Mouse (Mus musculus) liver, postnatal 0 days (tissue): ENCODE data around the gene Hba-x. TPM values are rescaled to one million over a fixed set of nuclear protein-coding genes. Genes with fewer than 3 reads are reported as not detected.

ENCODE experiments used
- ATAC-seq: fragments of 200-750 bp; cut with Nextera tagmentation; 2 replicates; pipeline ENCODE4 v1.8.0; 2017; ENCODE audit warnings: mild to moderate bottlenecking, moderate library complexity
- DNase-seq: peaks from one replicate; pipeline ENCODE4 v3.0.0-alpha.2; 2016
- H3K27ac ChIP-seq: fragments of 300-500 bp; sonication (generic); 2 replicates; pipeline ENCODE4 v1.5.1; 2014; ENCODE audit warnings: antibody characterized with exemption, moderate library complexity, mild to moderate bottlenecking, low read depth
- H3K27me3 ChIP-seq: fragments of 300-500 bp; sonication (generic); 2 replicates; pipeline ENCODE4 v1.6.1; 2014; ENCODE audit warnings: low read length, control low read depth, mixed read lengths; ENCODE audit not compliant: insufficient read depth
- H3K36me3 ChIP-seq: fragments of 300-500 bp; sonication (generic); replicated peaks from 2 replicates; pipeline ENCODE4 v1.6.1; 2014; ENCODE audit warnings: mild to moderate bottlenecking, control low read depth, low read length, moderate library complexity, mixed read lengths; ENCODE audit not compliant: insufficient read depth
- H3K4me1 ChIP-seq: fragments of 300-500 bp; sonication (generic); 2 replicates; pipeline ENCODE4 v1.6.1; 2014; ENCODE audit warnings: antibody characterized with exemption, mild to moderate bottlenecking, control low read depth; ENCODE audit not compliant: insufficient read depth
- H3K4me2 ChIP-seq: fragments of 300-500 bp; sonication (generic); 2 replicates; pipeline ENCODE4 v1.6.1; 2014; ENCODE audit warnings: low read depth, mild to moderate bottlenecking, low read length, moderate library complexity, mixed read lengths
- H3K4me3 ChIP-seq: fragments of 300-500 bp; sonication (generic); 2 replicates; pipeline ENCODE4 v1.5.1; 2014; ENCODE audit warnings: low read depth, low read length
- H3K9ac ChIP-seq: fragments of 300-500 bp; sonication (generic); replicated peaks from 2 replicates; pipeline ENCODE4 v1.6.1; 2014; ENCODE audit warnings: mild to moderate bottlenecking, moderate library complexity
- H3K9me3 ChIP-seq: fragments of 300-500 bp; sonication (generic); 2 replicates; pipeline ENCODE4 v1.6.1; 2016; ENCODE audit warnings: mild to moderate bottlenecking, control low read depth, low read length, mixed read lengths
- CTCF ChIP-seq: sonication (generic); IDR thresholded peaks from 2 replicates; pipeline ENCODE4 v1.5.1; 2016; ENCODE audit warnings: antibody characterized with exemption, low read depth
- EP300 ChIP-seq: IDR thresholded peaks from 2 replicates; pipeline ENCODE4 v1.6.1; 2016; ENCODE audit warnings: antibody characterized with exemption, low read depth, mild to moderate bottlenecking
- WGBS: fragments of 180-500 bp; shearing (Covaris S2); extraction: QIAGEN DNeasy Blood & Tissue Kit; methylation state at CpG from one replicate; pipeline ENCODE4 v1.1.7; 2014; ENCODE audit not compliant: insufficient replicate concordance; 5-methylcytosine and 5-hydroxymethylcytosine counted together
- polyA plus RNA-seq: library from polyadenylated mRNA; unstranded; fragments of >200 nt; fragmentation: Nextera tagmentation; extraction: Ambion mirVana; gene quantifications from 2 replicates; pipeline ENCODE4 v1.2.1, GENCODE M21; 2015

The Hba-x gene
- polyA plus RNA-seq, 1 experiment from 2014 or later, result 5.6 TPM

DNA sequence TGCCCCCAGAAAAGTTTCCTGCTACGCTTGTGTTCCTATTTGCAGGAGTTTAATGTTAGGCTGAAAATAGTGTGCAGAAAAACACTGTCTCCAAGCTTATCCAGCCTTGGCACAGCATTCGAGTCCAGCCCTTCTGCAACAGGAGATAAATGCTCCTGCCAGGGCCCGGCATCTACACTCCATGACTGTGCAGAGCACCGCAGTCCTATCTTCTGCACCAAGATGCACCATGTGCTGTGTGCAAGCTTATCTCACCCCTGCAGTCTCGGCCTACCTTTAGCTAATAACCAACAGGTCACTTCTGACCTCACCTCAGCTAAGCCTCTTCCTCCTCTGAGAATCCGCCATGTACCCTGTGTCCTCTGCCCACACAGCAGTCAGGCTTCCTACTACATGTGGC is 30.6 kb upstream of the Hba-x start:
- WGBS, result 60% methylated on average over 6 of the region's 6 CpGs
- peak; percentile 100 for TF ChIP-seq EP300
- no peak for TF ChIP-seq CTCF
- Histone ChIP-seq H3K4me1 (peaks cover 53% of the 10 kb centered on the region), H3K4me3 (no peak overlapping the region), H3K9ac (peak overlapping the region; percentile 68), H3K9me3 (no peaks in the 10 kb centered on the region), H3K27me3 (no peaks in the 10 kb centered on the region), H3K4me2 (peak overlapping the region; percentile 20), H3K36me3 (peaks cover 82% of the 10 kb centered on the region), H3K27ac (peak overlapping the region; percentile 94)
- DNase-seq (peak; percentile 80), ATAC-seq (peak; percentile 99)

DNA sequence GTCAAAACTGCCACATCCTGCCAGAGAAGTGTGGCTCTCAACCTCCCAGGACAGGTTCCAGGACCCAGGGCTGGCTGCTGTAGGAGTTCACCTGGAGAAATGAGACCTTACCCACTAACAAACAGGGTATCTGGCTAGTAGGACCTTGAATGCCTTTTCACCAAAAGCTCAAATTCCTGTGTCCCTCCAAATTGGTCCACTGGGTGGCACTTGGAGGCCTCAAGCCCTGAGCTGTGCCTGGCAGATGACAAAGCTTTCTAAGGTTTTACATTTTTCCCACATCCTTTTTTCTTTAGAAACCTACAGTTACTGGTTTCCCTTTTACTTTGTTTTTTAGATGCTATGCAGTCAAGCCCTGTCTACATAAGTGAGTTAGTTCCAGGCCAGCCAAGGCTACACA is 29.1 kb upstream of the Hba-x start:
- no peak overlapping the region for H3K4me2 ChIP-seq
- H3K36me3 ChIP-seq, result peaks cover 77% of the 10 kb centered on the region
- H3K27ac ChIP-seq, result peak overlapping the region; percentile 90
- no peaks in the 10 kb centered on the region for H3K9me3 ChIP-seq
- H3K9ac ChIP-seq, result peak overlapping the region; percentile 6
- DNase-seq (no peak), ATAC-seq (no peak)
- no peak overlapping the region for H3K4me3 ChIP-seq
- H3K4me1 ChIP-seq, result peaks cover 50% of the 10 kb centered on the region
- TF ChIP-seq EP300 (peak; percentile 70; the same call in 1 of the 2 replicates), CTCF (peak; percentile 72)
- no peaks in the 10 kb centered on the region for H3K27me3 ChIP-seq

GRCm38 (mm10) chr11:32248350-32248749 is 27.9 kb upstream of the Hba-x start:
- peak overlapping the region; percentile 90 for H3K27ac ChIP-seq

GRCm38 (mm10) chr11:32250880-32251763 is 25.1 kb upstream of the Hba-x start:
- Histone ChIP-seq H3K27ac (peak overlapping the region; percentile 90), H3K4me3 (no peak overlapping the region), H3K9ac (peak overlapping the region; percentile 55), H3K9me3 (no peaks in the 10 kb centered on the region), H3K27me3 (no peaks in the 10 kb centered on the region), H3K36me3 (peaks cover 72% of the 10 kb centered on the region), H3K4me1 (peaks cover 25% of the 10 kb centered on the region), H3K4me2 (no peak overlapping the region)
- ATAC-seq (peak; percentile 98), DNase-seq (peak; percentile 71)
- WGBS, result 72% methylated on average over 8 of the region's 8 CpGs
- TF ChIP-seq EP300 (peak; percentile 100), CTCF (0 out of 2 replicates have a peak, but pooled peaks have one; percentile 10)

More at GRCm38 (mm10) chr11:32248350-32248749, 27.9 kb upstream of the Hba-x start:
- H3K4me2 ChIP-seq, result no peak overlapping the region
- peaks cover 37% of the 10 kb centered on the region for H3K4me1 ChIP-seq
- H3K4me3 ChIP-seq, result no peak overlapping the region
- H3K36me3 ChIP-seq, result peaks cover 78% of the 10 kb centered on the region
- no peaks in the 10 kb centered on the region for H3K9me3 ChIP-seq
- H3K9ac ChIP-seq, result no peak overlapping the region
- H3K27me3 ChIP-seq, result no peaks in the 10 kb centered on the region
- TF ChIP-seq CTCF (no peak), EP300 (no peak)
- ATAC-seq (no peak), DNase-seq (no peak)
- WGBS, result 72% methylated on average over 3 of the region's 3 CpGs

- H3K4me2 ChIP-seq, result no peak overlapping the region
- no peak overlapping the region for H3K9ac ChIP-seq
- peaks cover 24% of the 10 kb centered on the region for H3K4me1 ChIP-seq
- peaks cover 54% of the 10 kb centered on the region for H3K36me3 ChIP-seq
- H3K9me3 ChIP-seq, result no peaks in the 10 kb centered on the region
- H3K4me3 ChIP-seq, result no peak overlapping the region
- 92% methylated on average over 1 of the region's 1 CpGs for WGBS
- TF ChIP-seq CTCF (no peak), EP300 (no peak)
- H3K27ac ChIP-seq, result peak overlapping the region; percentile 92
- ATAC-seq (no peak), DNase-seq (no peak)
- no peaks in the 10 kb centered on the region for H3K27me3 ChIP-seq
Observed at GRCm38 (mm10) chr11:32253121-32253520, 23.1 kb upstream of the Hba-x start.

DNA sequence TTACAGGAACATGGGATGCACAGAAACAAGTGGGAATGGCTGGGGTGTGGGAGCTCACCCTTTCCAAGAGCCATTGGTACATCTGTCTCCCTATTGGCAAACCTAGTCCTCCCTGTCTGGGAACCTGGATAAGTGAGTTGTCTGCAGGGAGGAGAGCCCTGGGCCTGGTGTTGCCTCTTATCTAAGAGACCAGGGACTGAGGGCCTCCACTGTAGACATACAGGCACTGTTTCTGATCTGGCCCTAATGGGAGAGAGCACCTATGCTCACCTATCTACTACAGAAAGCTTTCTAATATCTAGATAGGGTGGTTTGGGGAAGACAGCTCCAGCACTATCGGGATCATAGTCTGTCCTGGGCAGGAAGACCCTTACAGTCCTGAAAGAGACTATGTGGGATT is 20.1 kb upstream of the Hba-x start:
- Histone ChIP-seq H3K27ac (peak overlapping the region; percentile 92), H3K4me2 (peak overlapping the region; percentile 19), H3K27me3 (no peaks in the 10 kb centered on the region), H3K9ac (peak overlapping the region; percentile 66), H3K4me1 (peaks cover 15% of the 10 kb centered on the region), H3K4me3 (no peak overlapping the region), H3K36me3 (peaks cover 40% of the 10 kb centered on the region), H3K9me3 (no peaks in the 10 kb centered on the region)
- DNase-seq (peak; percentile 53), ATAC-seq (peak; percentile 99)
- TF ChIP-seq EP300 (peak; percentile 98), CTCF (no peak)
- 69% methylated on average over 1 of the region's 1 CpGs for WGBS
